In the genomic region with DNA sequence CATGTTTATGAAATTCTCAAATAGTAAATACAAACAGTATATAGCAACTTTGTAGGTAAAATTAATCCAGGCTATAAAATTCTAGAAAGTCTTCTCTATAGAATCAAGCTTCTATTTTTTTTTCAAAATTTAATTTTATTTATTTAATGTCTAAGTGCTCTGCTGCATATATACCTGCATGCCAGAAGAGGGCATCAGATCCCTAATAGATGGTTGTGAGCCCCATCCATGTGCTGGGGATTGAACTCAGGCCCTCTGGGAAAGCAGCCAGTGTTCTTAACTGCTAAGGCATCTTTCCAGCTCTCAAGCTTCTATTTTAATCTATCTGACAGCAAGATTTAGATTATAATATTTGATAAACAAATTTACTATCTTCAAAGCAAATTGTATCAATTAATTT, we compare ENCODE assay signal across 23 mouse cellular contexts.
DNase-seq lines count a peak whose midpoint lies in the region; TF ChIP-seq lines count a peak whose summit lies in the region.
"Had no signal": no experiment of that assay in that cellular context is flagged by ENCODE, and none has a peak within 500 bp of the region (broad histone marks: within the 10 kb centered on the region; RNA-seq: fewer than 3 reads in every experiment).

No protein-coding gene starts in this region.

- H3K4me1 ChIP-seq in E14TG2a.4 (replicated peaks; ENCODE audit: low read depth, low read length) (no peaks in the 10 kb centered on the region), MEL (ENCODE audit: control insufficient read depth in 1 of 2, insufficient read depth in 2 of 2, low read length in 2 of 2) (no peaks in the 10 kb centered on the region)
- H3K4me1 ChIP-seq: heart, embryonic 10.5 days; heart, embryonic 13.5 days had no signal

- no peak for TF ChIP-seq POLR2A in MEL (IDR thresholded peaks at IDR 0.05; ENCODE audit: control insufficient read depth in 1 of 2, insufficient read depth in 1 of 2, low read depth in 1 of 2, low read length in 2 of 2, poor library complexity in 1 of 2)

- H3K36me3 ChIP-seq in E14TG2a.4 (ENCODE audit: insufficient read depth, low read length) = no peaks in the 10 kb centered on the region
- no peaks in the 10 kb centered on the region for H3K36me3 ChIP-seq in MEL (ENCODE audit: control insufficient read depth in 1 of 2, insufficient read depth in 2 of 2, low read length in 2 of 2)
- H3K36me3 ChIP-seq: heart, embryonic 10.5 days; heart, embryonic 13.5 days had no signal

- H3K27me3 ChIP-seq in E14TG2a.4 (ENCODE audit: insufficient read depth, low read length) = no peaks in the 10 kb centered on the region
- H3K27me3 ChIP-seq in MEL (ENCODE audit: control insufficient read depth in 1 of 2, insufficient read depth in 2 of 2, low read length in 2 of 2) = no peaks in the 10 kb centered on the region
- H3K27me3 ChIP-seq: heart, embryonic 13.5 days had no signal

- DNase-seq in 416B (ENCODE audit: low read depth) = peak; percentile 45
- DNase-seq in MEL (ENCODE audit: low read depth, low spot score) = peak; percentile 38
- peak; percentile 14 for DNase-seq in ZHBTc4 (ENCODE audit: low read depth, low spot score)
- DNase-seq in testis, postnatal 10 days (ENCODE audit: low spot score) = no peak
- no peak for DNase-seq in ovary, postnatal 36 days (ENCODE audit: low spot score)
- no peak for DNase-seq in kidney, postnatal 36 days
- DNase-seq in lung, postnatal 36 days = no peak
- DNase-seq: adrenal gland, postnatal 10 days; adrenal gland, postnatal 36 days; B cell, adult 2 months; cerebellum, adult 18-20 months; cerebellum, adult 9-10 months; cerebellum, postnatal 14 days; forebrain, postnatal 0 days; gastrocnemius, postnatal 25 days; heart, adult 18-20 months; heart, postnatal 14 days; heart, postnatal 4 days had no signal

- no peak overlapping the region for H3K9ac ChIP-seq in MEL (ENCODE audit: control insufficient read depth, low read depth, low read length, poor library complexity, severe bottlenecking)
- H3K9ac ChIP-seq: forebrain, postnatal 0 days; heart, embryonic 13.5 days; hindbrain, embryonic 14.5 days had no signal

- TF ChIP-seq CTCF in E14TG2a.4 (conservative IDR thresholded peaks at IDR 0.05; ENCODE audit: low read length) = peak; percentile 27
- TF ChIP-seq CTCF in MEL (IDR thresholded peaks at IDR 0.05 in 2 of 3, conservative IDR thresholded peaks at IDR 0.05 in 1 of 3; ENCODE audit: control insufficient read depth in 1 of 3, insufficient read depth in 1 of 3, low read depth in 2 of 3, low read length in 3 of 3, poor library complexity in 1 of 3, severe bottlenecking in 1 of 3) = peak; percentile 9 to 46 (median 33); a peak in 4 of 6 replicates

- no peaks in the 10 kb centered on the region for H3K9me3 ChIP-seq in E14TG2a.4 (ENCODE audit: low read length)
- no peaks in the 10 kb centered on the region for H3K9me3 ChIP-seq in MEL (replicated peaks; ENCODE audit: insufficient read depth, low read length)
- H3K9me3 ChIP-seq: heart, embryonic 10.5 days; heart, embryonic 13.5 days had no signal

- no peaks in the 10 kb centered on the region for H3K79me2 ChIP-seq in MEL (ENCODE audit: control insufficient read depth, insufficient read depth, low read length, poor library complexity)

- TF ChIP-seq EP300 in MEL (IDR thresholded peaks at IDR 0.05; ENCODE audit: low read depth in 1 of 2, low read length in 2 of 2) = no peak

- no peak overlapping the region for H3K4me3 ChIP-seq in E14TG2a.4 (replicated peaks; ENCODE audit: low read length)
- H3K4me3 ChIP-seq in MEL (ENCODE audit: control insufficient read depth in 1 of 2, insufficient read depth in 1 of 2, low read depth in 2 of 2, low read length in 2 of 2) = no peak overlapping the region
- H3K4me3 ChIP-seq: heart, embryonic 10.5 days; heart, embryonic 13.5 days had no signal

- H3K27ac ChIP-seq in MEL (ENCODE audit: control insufficient read depth, low read depth, low read length) = no peak overlapping the region
- H3K27ac ChIP-seq: heart, embryonic 10.5 days; heart, embryonic 13.5 days; hindbrain, embryonic 14.5 days; hindbrain, postnatal 0 days had no signal

- peak; percentile 65 for TF ChIP-seq RAD21 in MEL (IDR thresholded peaks at IDR 0.05; ENCODE audit: low read depth, low read length)

TF ChIP-seq in MEL, 35 proteins besides CTCF, POLR2A, EP300 and RAD21:
- TF ChIP-seq ETS1 (IDR thresholded peaks at IDR 0.05; ENCODE audit: low read depth, low read length) (no peak), CHD1 (IDR thresholded peaks at IDR 0.05; ENCODE audit: low read depth, low read length) (no peak), ZKSCAN1 (IDR thresholded peaks at IDR 0.05; ENCODE audit: low read depth, low read length) (no peak), SMC3 (IDR thresholded peaks at IDR 0.05; ENCODE audit: low read depth, low read length) (peak; percentile 56), RCOR1 (IDR thresholded peaks at IDR 0.05; ENCODE audit: low read depth, low read length) (no peak), ZMIZ1 (IDR thresholded peaks at IDR 0.05; ENCODE audit: low read depth, low read length) (no peak), ZNF384 (IDR thresholded peaks at IDR 0.05; ENCODE audit: low read depth, low read length) (no peak), NELFE (IDR thresholded peaks at IDR 0.05; ENCODE audit: low read depth, low read length) (no peak), MAX (IDR thresholded peaks at IDR 0.05; ENCODE audit: low read length) (no peak), ZC3H11A (IDR thresholded peaks at IDR 0.05; ENCODE audit: low read depth, low read length) (peak; percentile 61), MYC (IDR thresholded peaks at IDR 0.05; ENCODE audit: low read depth, low read length) (no peak), GATA1 (IDR thresholded peaks at IDR 0.05; ENCODE audit: low read depth, low read length) (no peak), CHD2 (IDR thresholded peaks at IDR 0.05; ENCODE audit: low read length) (no peak)

Comparison
In these comparisons a context has a peak if more than half of its experiments do, and no peak if none do; other contexts are left out.
1. DNase-seq: peak in 416B (single experiment), MEL (single experiment) and ZHBTc4 (single experiment); none in testis, postnatal 10 days (single experiment), ovary, postnatal 36 days (single experiment), kidney, postnatal 36 days (0 of 2) and lung, postnatal 36 days (single experiment).